Mouse (Mus musculus) MEL (cell line): ENCODE data around the gene Fcgr3.

Experiments
- BHLHE40 ChIP-seq: IDR thresholded peaks from 2 replicates; pipeline ENCODE4 v1.6.1; 2012; ENCODE audit warnings: low read depth, mild to moderate bottlenecking, inconsistent platforms, low read length, improper control_type of control experiment, borderline replicate concordance
- CTCF ChIP-seq, 3 experiments: IDR thresholded peaks in 2 of 3; conservative IDR thresholded peaks in 1 of 3; 2 replicates each; pipeline ENCODE4 v1.5.1; 2011 to 2012; ENCODE audit warnings: low read length in 3 of 3, low read depth in 2 of 3, mild to moderate bottlenecking in 2 of 3, improper control_type of control experiment in 1 of 3, inconsistent platforms in 1 of 3, mixed read lengths in 1 of 3, moderate library complexity in 1 of 3; ENCODE audit not compliant: control insufficient read depth in 1 of 3, insufficient read depth in 1 of 3, poor library complexity in 1 of 3, severe bottlenecking in 1 of 3
- E2F4 ChIP-seq: IDR thresholded peaks from 2 replicates; pipeline ENCODE4 v1.6.1; 2011; ENCODE audit warnings: low read depth, low read length, improper control_type of control experiment, borderline replicate concordance
- EP300 ChIP-seq, 2 experiments: IDR thresholded peaks; 2 replicates each; pipeline ENCODE4 v1.6.1; 2011; ENCODE audit warnings: improper control_type of control experiment in 2 of 2, low read length in 2 of 2, low read depth in 1 of 2, mild to moderate bottlenecking in 1 of 2
- KAT2A ChIP-seq: conservative IDR thresholded peaks from 2 replicates; pipeline ENCODE4 v1.6.1; 2012; ENCODE audit warnings: low read depth, low read length, improper control_type of control experiment, inconsistent platforms
- MAZ ChIP-seq: IDR thresholded peaks from 2 replicates; pipeline ENCODE4 v1.6.1; 2012; ENCODE audit warnings: low read depth, mild to moderate bottlenecking, inconsistent platforms, low read length, improper control_type of control experiment
- MYC ChIP-seq: IDR thresholded peaks from 2 replicates; pipeline ENCODE4 v1.6.1; 2011; ENCODE audit warnings: low read depth, mild to moderate bottlenecking, low read length, improper control_type of control experiment, moderate library complexity
- NRF1 ChIP-seq: IDR thresholded peaks from 2 replicates; pipeline ENCODE4 v1.6.1; 2014; ENCODE audit warnings: low read depth, mild to moderate bottlenecking, inconsistent platforms, low read length, improper control_type of control experiment, moderate library complexity; ENCODE audit not compliant: poor library complexity, insufficient read depth, severe bottlenecking
- POLR2A ChIP-seq, 2 experiments: IDR thresholded peaks; 2 replicates each; pipeline ENCODE4 v1.6.1; 2011 to 2012; ENCODE audit warnings: low read length in 2 of 2, mild to moderate bottlenecking in 2 of 2, control low read depth in 1 of 2, improper control_type of control experiment in 1 of 2, low read depth in 1 of 2, moderate library complexity in 1 of 2; ENCODE audit not compliant: control insufficient read depth in 1 of 2, insufficient read depth in 1 of 2, poor library complexity in 1 of 2
- POLR2AphosphoS2 ChIP-seq: IDR thresholded peaks from 2 replicates; pipeline ENCODE4 v1.6.1; 2011; ENCODE audit warnings: low read length, improper control_type of control experiment
- TCF12 ChIP-seq: IDR thresholded peaks from 2 replicates; pipeline ENCODE4 v1.6.1; 2014; ENCODE audit warnings: low read depth, mild to moderate bottlenecking, inconsistent platforms, low read length, improper control_type of control experiment, moderate library complexity
- UBTF ChIP-seq: IDR thresholded peaks from 2 replicates; pipeline ENCODE4 v1.6.1; 2012; ENCODE audit warnings: low read depth, mild to moderate bottlenecking, inconsistent platforms, low read length, improper control_type of control experiment, moderate library complexity, borderline replicate concordance; ENCODE audit not compliant: insufficient read depth
- USF2 ChIP-seq, 2 experiments: IDR thresholded peaks; 2 replicates each; pipeline ENCODE4 v1.6.1; 2011 to 2012; ENCODE audit warnings: improper control_type of control experiment in 2 of 2, low read length in 2 of 2, borderline replicate concordance in 1 of 2, inconsistent platforms in 1 of 2, low read depth in 1 of 2, mild to moderate bottlenecking in 1 of 2; ENCODE audit not compliant: insufficient read depth in 1 of 2
- ZNF384 ChIP-seq: IDR thresholded peaks from 2 replicates; pipeline ENCODE4 v1.6.1; 2012; ENCODE audit warnings: low read depth, mild to moderate bottlenecking, inconsistent platforms, low read length, improper control_type of control experiment

- no peak for TF ChIP-seq EP300 (IDR thresholded peaks at IDR 0.05; ENCODE audit: low read depth in 1 of 2, low read length in 2 of 2)
- TF ChIP-seq CTCF (IDR thresholded peaks at IDR 0.05 in 2 of 3, conservative IDR thresholded peaks at IDR 0.05 in 1 of 3; ENCODE audit: control insufficient read depth in 1 of 3, insufficient read depth in 1 of 3, low read depth in 2 of 3, low read length in 3 of 3, poor library complexity in 1 of 3, severe bottlenecking in 1 of 3) = no peak
- no peak for TF ChIP-seq POLR2A (IDR thresholded peaks at IDR 0.05; ENCODE audit: control insufficient read depth in 1 of 2, insufficient read depth in 1 of 2, low read depth in 1 of 2, low read length in 2 of 2, poor library complexity in 1 of 2)
- TF ChIP-seq USF2 (IDR thresholded peaks at IDR 0.05; ENCODE audit: borderline replicate concordance in 1 of 2, insufficient read depth in 1 of 2, low read depth in 1 of 2, low read length in 2 of 2) = no peak
- no peak for TF ChIP-seq KAT2A
- no peak for TF ChIP-seq E2F4
- TF ChIP-seq BHLHE40 = no peak
- TF ChIP-seq UBTF = no peak
- no peak for TF ChIP-seq TCF12
- no peak for TF ChIP-seq POLR2AphosphoS2
- no peak for TF ChIP-seq NRF1
- TF ChIP-seq MAZ = no peak
- no peak for TF ChIP-seq ZNF384
- TF ChIP-seq MYC = no peak
Measured at GRCm38 (mm10) chr1:171059203-171059602, 5.5 kb downstream of the Fcgr3 start.
